Mouse (Mus musculus) bone marrow, adult 2 months (tissue): ENCODE measurements at regions not wholly inside any gene's neighbourhood (a gene's known extent, or its start where the extent isn't known, plus 50 kb on each side); places are given as distances from the start of the nearest gene placed in this dataset.

Experiments
- CTCF ChIP-seq: fragments of 200-500 bp; IDR thresholded peaks from 2 replicates; pipeline ENCODE4 v1.5.1; 2011; ENCODE audit warnings: low read length, control low read depth; ENCODE audit not compliant: control insufficient read depth, insufficient read depth
- POLR2A ChIP-seq: fragments of 200-500 bp; IDR thresholded peaks from 2 replicates; pipeline ENCODE4 v1.6.1; 2011; ENCODE audit warnings: low read depth, mild to moderate bottlenecking, control low read depth, low read length, borderline replicate concordance; ENCODE audit not compliant: control insufficient read depth

GRCm38 (mm10) chr2:64852913-64853312 lies 171.9 kb downstream of the Grb14 start:
- TF ChIP-seq CTCF (no peak), POLR2A (no peak)
